Mouse (Mus musculus) 416B (cell line): ENCODE measurements at regions not wholly inside any gene's neighbourhood (a gene's known extent, or its start where the extent isn't known, plus 50 kb on each side); places are given as distances from the start of the nearest gene placed in this dataset.
A peak's percentile ranks its signal among the peaks of the same experiment; 100 is the strongest.
"Not testable (repeated sequence)": the region's sequence is repeated elsewhere in the genome, so short reads cannot be mapped to it uniquely, and the experiment has no call there.

ENCODE experiments used
- DNase-seq: peaks from one replicate; pipeline ENCODE4 v3.0.0; 2011; ENCODE audit warnings: low read depth

GRCm38 (mm10) chr4:38334529-38335149 is 1115.5 kb upstream of the 1700009N14Rik start:
- no peak for DNase-seq

- DNase-seq, result no peak
Measured at GRCm38 (mm10) chr4:38335156-38335555, 1114.9 kb upstream of the 1700009N14Rik start.

GRCm38 (mm10) chr4:38371047-38371446 is 1079.0 kb upstream of the 1700009N14Rik start:
- DNase-seq, result no peak

- DNase-seq, result peak; percentile 31
Measured at GRCm38 (mm10) chr4:38381916-38382315, 1068.2 kb upstream of the 1700009N14Rik start.

- DNase-seq, result no peak
Measured at GRCm38 (mm10) chr4:38396635-38397034, 1053.5 kb upstream of the 1700009N14Rik start.

GRCm38 (mm10) chr4:38435326-38435725 is 1014.8 kb upstream of the 1700009N14Rik start:
- not testable (repeated sequence) for DNase-seq

GRCm38 (mm10) chr4:38461473-38462194 is 988.5 kb upstream of the 1700009N14Rik start:
- DNase-seq, result no peak

GRCm38 (mm10) chr4:38498271-38498670 is 951.8 kb upstream of the 1700009N14Rik start:
- no peak for DNase-seq

- DNase-seq, result no peak
Measured at GRCm38 (mm10) chr4:38505875-38506274, 944.2 kb upstream of the 1700009N14Rik start.

GRCm38 (mm10) chr4:38507202-38507601 is 942.9 kb upstream of the 1700009N14Rik start:
- peak; percentile 6 for DNase-seq

GRCm38 (mm10) chr4:38519108-38519507 is 931.0 kb upstream of the 1700009N14Rik start:
- DNase-seq, result no peak
